Mouse (Mus musculus): ENCODE measurements around the gene Krt87. TPM values are rescaled to one million over a fixed set of nuclear protein-coding genes. Genes with fewer than 3 reads are reported as not detected.

Gene Krt87
- polyA plus RNA-seq, 1 experiment = not detected

DNA sequence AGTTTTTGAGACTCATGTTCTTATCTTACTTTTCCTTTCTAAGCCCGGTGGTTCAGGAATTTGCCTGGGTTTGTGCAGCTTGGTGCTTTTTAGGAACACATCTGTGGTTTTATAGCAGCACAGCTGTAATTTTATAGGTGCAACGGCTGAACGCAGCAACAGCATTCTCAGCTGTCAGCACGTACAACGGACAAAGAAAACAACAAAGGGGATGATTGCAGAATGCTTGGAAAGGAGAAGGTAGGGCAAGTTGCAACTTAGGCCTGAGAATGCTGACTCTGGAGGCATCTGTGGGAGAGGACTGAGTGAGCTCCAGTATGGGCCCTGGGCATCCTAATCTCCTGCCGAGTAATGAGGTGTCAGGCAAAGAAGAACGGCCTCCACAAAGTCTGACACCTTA is 42.1 kb downstream of the Krt87 start:
- TF ChIP-seq POLR2A (IDR thresholded peaks at IDR 0.05; ENCODE audit: borderline replicate concordance, low read depth, low read length) = no peak
- no peak for TF ChIP-seq CTCF (IDR thresholded peaks at IDR 0.05; ENCODE audit: low read depth, low read length)
- no peak overlapping the region for H3K27ac ChIP-seq (ENCODE audit: insufficient read depth, low read depth, low read length)
- no peaks in the 10 kb centered on the region for H3K4me1 ChIP-seq (ENCODE audit: control insufficient read depth, insufficient read depth, low read length)
- H3K4me3 ChIP-seq (ENCODE audit: insufficient read depth, low read length) = no peak overlapping the region

DNA sequence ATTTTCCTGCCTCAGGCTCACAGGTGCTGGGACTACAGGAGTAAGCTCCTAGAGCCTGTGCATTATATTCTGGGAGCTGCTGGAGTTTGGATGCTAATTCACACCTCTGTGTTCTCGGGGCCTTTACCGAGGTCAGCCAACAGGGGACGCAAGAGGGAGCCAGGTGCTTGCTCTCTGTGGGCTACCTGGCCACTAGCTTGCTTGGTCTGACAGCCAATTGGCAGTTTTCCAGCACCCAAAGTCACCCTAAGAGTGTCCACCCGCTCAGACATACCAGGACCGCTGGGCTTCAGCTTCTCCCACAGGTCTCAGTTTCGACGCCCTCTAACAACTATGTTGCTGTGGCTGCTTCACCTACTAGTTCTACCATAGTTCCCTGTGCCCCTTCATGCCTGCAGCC is 43.7 kb downstream of the Krt87 start:
- no peak for TF ChIP-seq CTCF (IDR thresholded peaks at IDR 0.05; ENCODE audit: low read depth, low read length)
- no peak for TF ChIP-seq POLR2A (IDR thresholded peaks at IDR 0.05; ENCODE audit: borderline replicate concordance, low read depth, low read length)
- H3K4me1 ChIP-seq (ENCODE audit: control insufficient read depth, insufficient read depth, low read length) = no peaks in the 10 kb centered on the region
- no peak overlapping the region for H3K27ac ChIP-seq (ENCODE audit: insufficient read depth, low read depth, low read length)
- no peak overlapping the region for H3K4me3 ChIP-seq (ENCODE audit: insufficient read depth, low read length)

DNA sequence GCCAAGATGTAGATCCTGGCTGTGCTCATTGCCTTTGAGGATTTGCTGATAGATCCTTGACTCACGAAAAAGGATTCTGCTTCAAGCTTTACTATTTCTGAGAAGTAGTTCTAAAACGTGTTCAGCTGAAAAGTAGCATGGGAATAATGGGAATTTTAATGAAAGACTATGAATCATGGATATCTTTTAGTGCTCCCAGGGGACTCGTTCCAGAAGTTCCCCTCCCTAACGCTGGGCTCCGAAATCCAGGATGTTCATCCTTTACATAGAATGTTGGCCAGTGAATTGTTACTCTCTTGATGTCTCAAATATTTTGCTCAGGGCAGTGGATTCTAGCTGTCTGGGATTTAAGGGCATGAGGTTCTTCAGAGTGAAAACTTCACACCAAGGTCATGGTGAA is 46.4 kb downstream of the Krt87 start:
- no peaks in the 10 kb centered on the region for H3K4me1 ChIP-seq (ENCODE audit: control insufficient read depth, insufficient read depth, low read length)
- H3K27ac ChIP-seq (ENCODE audit: insufficient read depth, low read depth, low read length) = no peak overlapping the region
- no peak overlapping the region for H3K4me3 ChIP-seq (ENCODE audit: insufficient read depth, low read length)
- no peak for TF ChIP-seq CTCF (IDR thresholded peaks at IDR 0.05; ENCODE audit: low read depth, low read length)
- no peak for TF ChIP-seq POLR2A (IDR thresholded peaks at IDR 0.05; ENCODE audit: borderline replicate concordance, low read depth, low read length)

DNA sequence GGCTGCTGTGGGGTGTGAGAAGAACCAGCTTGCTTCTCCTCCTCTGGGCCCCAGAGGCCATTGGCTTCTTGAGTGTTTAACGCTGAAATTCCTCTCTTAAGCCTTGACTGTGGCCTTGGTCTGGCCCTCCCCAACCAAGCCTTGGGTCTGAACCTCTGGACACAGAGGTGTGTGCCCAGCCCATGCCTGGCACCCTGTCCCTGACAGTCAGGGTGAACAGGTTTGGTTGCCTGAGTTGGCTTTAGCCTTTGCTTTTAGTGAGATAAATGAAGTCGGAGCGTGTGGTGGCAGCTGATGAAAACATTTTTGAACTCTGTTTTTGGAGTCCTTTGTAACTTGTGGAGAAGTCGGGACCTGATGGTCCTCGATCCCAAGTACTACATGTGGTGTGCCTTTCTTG is 48.4 kb downstream of the Krt87 start:
- Histone ChIP-seq H3K4me3 (ENCODE audit: insufficient read depth, low read length) (no peak overlapping the region), H3K4me1 (ENCODE audit: control insufficient read depth, insufficient read depth, low read length) (no peaks in the 10 kb centered on the region), H3K27ac (ENCODE audit: insufficient read depth, low read depth, low read length) (no peak overlapping the region)
- TF ChIP-seq POLR2A (IDR thresholded peaks at IDR 0.05; ENCODE audit: borderline replicate concordance, low read depth, low read length) (no peak), CTCF (IDR thresholded peaks at IDR 0.05; ENCODE audit: low read depth, low read length) (no peak)

DNA sequence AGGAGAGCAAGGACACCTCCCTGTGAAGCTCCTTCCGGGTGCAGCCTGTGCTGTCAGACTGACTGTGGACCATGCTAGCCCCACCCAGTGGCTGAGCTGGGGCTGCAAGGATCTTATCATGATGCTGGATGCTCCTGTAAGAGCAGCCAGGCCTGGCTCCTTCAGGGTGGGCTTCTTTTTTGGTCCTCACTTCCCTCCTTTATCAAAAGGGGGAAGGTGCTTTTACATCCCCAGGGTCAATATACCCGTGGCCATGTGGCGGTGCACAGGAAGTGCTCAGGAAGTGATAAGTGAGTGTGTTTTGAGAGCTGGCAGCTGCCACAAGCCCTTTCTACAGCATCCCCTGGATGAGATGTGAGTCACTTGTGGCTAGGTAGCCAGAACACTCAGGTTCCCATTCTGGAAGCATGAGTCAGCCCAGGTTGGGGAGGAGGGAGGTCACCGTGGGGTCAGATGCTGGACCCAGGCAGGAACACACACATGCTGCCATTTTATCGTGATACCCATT is 50.5 kb downstream of the Krt87 start:
- TF ChIP-seq POLR2A (IDR thresholded peaks at IDR 0.05; ENCODE audit: borderline replicate concordance, low read depth, low read length) (no peak), CTCF (IDR thresholded peaks at IDR 0.05; ENCODE audit: low read depth, low read length) (0 out of 2 replicates have a peak, but pooled peaks have one; percentile 35)

DNA sequence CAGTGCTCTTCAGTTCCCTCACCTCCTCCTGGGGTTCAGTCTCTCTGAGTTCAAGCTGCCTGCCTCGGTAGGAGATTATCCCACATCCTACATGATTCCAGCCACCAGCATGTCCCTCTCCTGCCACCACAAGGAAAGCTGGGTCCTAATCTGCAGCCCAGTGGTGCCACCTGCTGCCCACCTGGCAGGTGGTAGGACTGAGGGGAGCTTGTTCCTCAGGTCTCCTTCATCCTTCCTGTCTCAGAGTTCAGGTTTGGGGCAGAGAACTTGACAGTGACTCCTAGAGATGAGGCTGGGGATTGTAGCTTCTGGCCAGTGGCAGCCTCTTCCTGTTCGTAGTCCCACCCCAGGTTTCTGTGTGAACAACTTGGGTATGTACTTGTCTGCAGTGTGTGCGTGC is 51.4 kb downstream of the Krt87 start:
- H3K4me1 ChIP-seq (ENCODE audit: control insufficient read depth, insufficient read depth, low read length) = peaks cover 2% of the 10 kb centered on the region
- H3K4me3 ChIP-seq (ENCODE audit: insufficient read depth, low read length) = no peak overlapping the region
- TF ChIP-seq CTCF (IDR thresholded peaks at IDR 0.05; ENCODE audit: low read depth, low read length) = peak; percentile 50
- no peak for TF ChIP-seq POLR2A (IDR thresholded peaks at IDR 0.05; ENCODE audit: borderline replicate concordance, low read depth, low read length)
- H3K27ac ChIP-seq (ENCODE audit: insufficient read depth, low read depth, low read length) = no peak overlapping the region

More for the DNA sequence above, 50.5 kb downstream of the Krt87 start:
- Histone ChIP-seq H3K4me1 (ENCODE audit: control insufficient read depth, insufficient read depth, low read length) (no peaks in the 10 kb centered on the region), H3K4me3 (ENCODE audit: insufficient read depth, low read length) (no peak overlapping the region), H3K27ac (ENCODE audit: insufficient read depth, low read depth, low read length) (no peak overlapping the region)

DNA sequence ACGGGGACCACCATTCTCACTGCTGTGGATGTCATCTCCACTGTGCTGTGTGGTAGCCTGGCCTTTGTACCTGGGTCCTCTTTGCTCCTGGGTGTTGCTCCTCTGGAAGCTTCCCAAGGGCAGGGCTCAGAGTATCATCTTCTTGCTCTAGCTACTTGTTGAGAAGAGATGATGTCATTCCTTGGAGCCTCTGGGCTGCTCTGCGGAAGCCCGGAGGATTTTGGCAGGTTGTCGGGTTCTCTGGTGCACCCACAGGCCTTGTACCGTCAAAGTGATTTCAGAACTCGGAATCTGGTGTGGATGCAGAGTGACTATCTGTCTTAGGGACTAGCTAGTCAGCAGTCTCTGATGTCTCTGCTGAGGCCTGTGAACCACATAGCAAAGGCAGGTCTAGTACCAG is 53.5 kb downstream of the Krt87 start:
- TF ChIP-seq POLR2A (IDR thresholded peaks at IDR 0.05; ENCODE audit: borderline replicate concordance, low read depth, low read length) (no peak), CTCF (IDR thresholded peaks at IDR 0.05; ENCODE audit: low read depth, low read length) (no peak)
- peaks cover 9% of the 10 kb centered on the region for H3K4me1 ChIP-seq (ENCODE audit: control insufficient read depth, insufficient read depth, low read length)
- no peak overlapping the region for H3K27ac ChIP-seq (ENCODE audit: insufficient read depth, low read depth, low read length)
- no peak overlapping the region for H3K4me3 ChIP-seq (ENCODE audit: insufficient read depth, low read length)

DNA sequence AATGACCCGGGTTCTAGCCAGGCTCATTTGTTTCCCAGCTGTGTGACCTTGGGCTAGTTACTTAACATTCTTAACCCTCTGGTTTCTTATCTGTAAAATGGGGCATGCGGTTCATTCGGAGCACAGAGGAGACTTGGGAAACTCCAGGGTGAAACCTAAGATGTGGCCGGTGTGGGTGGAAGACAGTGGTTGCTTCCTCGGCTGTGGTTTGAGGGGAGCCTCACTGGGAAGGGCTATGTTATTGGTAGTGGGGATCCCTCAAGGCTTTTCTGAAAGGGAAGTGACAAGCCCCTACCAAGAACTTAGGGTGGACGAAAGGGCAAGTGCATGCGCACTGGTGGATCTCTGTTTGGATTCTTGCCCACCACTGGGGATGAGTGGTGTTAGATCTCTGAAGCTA is 54.0 kb downstream of the Krt87 start:
- TF ChIP-seq CTCF (IDR thresholded peaks at IDR 0.05; ENCODE audit: low read depth, low read length) (no peak), POLR2A (IDR thresholded peaks at IDR 0.05; ENCODE audit: borderline replicate concordance, low read depth, low read length) (no peak)
- Histone ChIP-seq H3K4me3 (ENCODE audit: insufficient read depth, low read length) (no peak overlapping the region), H3K4me1 (ENCODE audit: control insufficient read depth, insufficient read depth, low read length) (peaks cover 13% of the 10 kb centered on the region), H3K27ac (ENCODE audit: insufficient read depth, low read depth, low read length) (no peak overlapping the region)

DNA sequence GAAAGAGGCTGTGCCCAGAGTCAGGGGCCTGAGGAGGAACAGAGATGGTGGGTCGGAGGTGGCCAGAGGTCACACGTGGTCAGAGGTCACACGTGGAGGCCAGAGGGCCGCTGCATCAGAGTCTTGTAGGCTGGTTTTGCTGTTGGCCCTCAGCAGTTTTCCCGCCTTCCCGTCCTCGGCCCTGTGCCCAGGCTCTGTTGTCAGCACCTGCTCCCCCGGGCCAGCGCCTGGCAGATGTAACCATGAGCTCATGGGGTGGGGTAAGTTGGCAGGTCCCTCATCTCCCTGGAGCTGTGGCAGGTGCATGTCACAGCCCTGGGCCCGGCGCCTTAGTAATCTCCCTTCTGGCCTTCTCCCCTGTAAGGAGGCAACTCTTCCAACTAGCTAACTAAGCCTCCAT is 55.8 kb downstream of the Krt87 start:
- no peak for TF ChIP-seq CTCF (IDR thresholded peaks at IDR 0.05; ENCODE audit: low read depth, low read length)
- TF ChIP-seq POLR2A (IDR thresholded peaks at IDR 0.05; ENCODE audit: borderline replicate concordance, low read depth, low read length) = no peak
- no peak overlapping the region for H3K27ac ChIP-seq (ENCODE audit: insufficient read depth, low read depth, low read length)
- peaks cover 29% of the 10 kb centered on the region for H3K4me1 ChIP-seq (ENCODE audit: control insufficient read depth, insufficient read depth, low read length)
- H3K4me3 ChIP-seq (ENCODE audit: insufficient read depth, low read length) = no peak overlapping the region

DNA sequence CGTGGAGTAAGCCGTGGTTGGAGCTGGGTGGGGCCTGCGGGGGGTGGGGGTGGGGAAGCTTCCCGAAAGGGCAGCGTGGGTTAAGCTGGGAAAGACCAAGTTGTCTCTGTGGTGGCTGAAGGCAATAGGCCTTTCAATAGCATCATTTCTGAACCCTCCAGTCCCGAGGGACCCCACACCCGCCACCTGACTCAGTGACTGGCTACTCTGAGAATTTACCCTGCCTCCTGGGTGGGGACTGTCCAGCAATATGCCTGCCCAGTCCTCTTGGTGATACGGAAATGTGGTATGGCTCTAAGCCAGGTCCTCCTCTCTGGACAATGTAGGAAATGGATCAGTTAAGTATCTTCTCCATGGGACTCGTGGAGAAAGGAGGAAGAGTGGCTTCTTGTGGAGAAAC is 56.8 kb downstream of the Krt87 start:
- no peak overlapping the region for H3K27ac ChIP-seq (ENCODE audit: insufficient read depth, low read depth, low read length)
- peaks cover 30% of the 10 kb centered on the region for H3K4me1 ChIP-seq (ENCODE audit: control insufficient read depth, insufficient read depth, low read length)
- H3K4me3 ChIP-seq (ENCODE audit: insufficient read depth, low read length) = no peak overlapping the region
- TF ChIP-seq POLR2A (IDR thresholded peaks at IDR 0.05; ENCODE audit: borderline replicate concordance, low read depth, low read length) (no peak), CTCF (IDR thresholded peaks at IDR 0.05; ENCODE audit: low read depth, low read length) (no peak)

Other genes with a start within 250 kb of the Krt87 start
- 0.40 TPM in 1 of 2 replicates, not detected in the other for gene Grasp, start 214.6 kb downstream of the Krt87 start, polyA plus RNA-seq (2012; ENCODE audit: insufficient read depth, insufficient read length, missing spikeins)
- gene Nr4a1, start 184.5 kb downstream of the Krt87 start, polyA plus RNA-seq (2012; ENCODE audit: insufficient read depth, insufficient read length, missing spikeins) = 8.8 and 8.9 TPM in 2 replicates
- 36.4 and 39.1 TPM in 2 replicates for gene Atg101, start 154.5 kb downstream of the Krt87 start, polyA plus RNA-seq (2012; ENCODE audit: insufficient read depth, insufficient read length, missing spikeins)
- gene 6030408B16Rik, start 145.6 kb downstream of the Krt87 start, polyA plus RNA-seq (2012; ENCODE audit: insufficient read depth, insufficient read length, missing spikeins) = not detected in 2 replicates
- 14.8 and 15.6 TPM in 2 replicates for gene Krt80, start 68.6 kb downstream of the Krt87 start, polyA plus RNA-seq (2012; ENCODE audit: insufficient read depth, insufficient read length, missing spikeins)
- gene Krt7, start 27.8 kb downstream of the Krt87 start, polyA plus RNA-seq (2012; ENCODE audit: insufficient read depth, insufficient read length, missing spikeins) = 0.48 TPM in 1 of 2 replicates, not detected in the other
- gene Krt88, start 8.9 kb upstream of the Krt87 start, polyA plus RNA-seq (2012; ENCODE audit: insufficient read depth, insufficient read length, missing spikeins) = not detected in 2 replicates
- not detected in 2 replicates for gene Krt81, start 24.9 kb upstream of the Krt87 start, polyA plus RNA-seq (2012; ENCODE audit: insufficient read depth, insufficient read length, missing spikeins)
- not detected in 2 replicates for gene Krt86, start 34.7 kb upstream of the Krt87 start, polyA plus RNA-seq (2012; ENCODE audit: insufficient read depth, insufficient read length, missing spikeins)
- not detected in 2 replicates for gene Krt83, start 52.7 kb upstream of the Krt87 start, polyA plus RNA-seq (2012; ENCODE audit: insufficient read depth, insufficient read length, missing spikeins)
- gene Gm49425, start 78.5 kb upstream of the Krt87 start, polyA plus RNA-seq (2012; ENCODE audit: insufficient read depth, insufficient read length, missing spikeins) = not detected in 2 replicates
- not detected in 2 replicates for gene Krt84, start 94.0 kb upstream of the Krt87 start, polyA plus RNA-seq (2012; ENCODE audit: insufficient read depth, insufficient read length, missing spikeins)
- not detected in 2 replicates for gene Krt82, start 111.9 kb upstream of the Krt87 start, polyA plus RNA-seq (2012; ENCODE audit: insufficient read depth, insufficient read length, missing spikeins)
- not detected in 2 replicates for gene Krt90, start 124.1 kb upstream of the Krt87 start, polyA plus RNA-seq (2012; ENCODE audit: insufficient read depth, insufficient read length, missing spikeins)
- not detected in 2 replicates for gene Krt75, start 135.1 kb upstream of the Krt87 start, polyA plus RNA-seq (2012; ENCODE audit: insufficient read depth, insufficient read length, missing spikeins)
- not detected in 2 replicates for gene Gm5414, start 189.4 kb upstream of the Krt87 start, polyA plus RNA-seq (2012; ENCODE audit: insufficient read depth, insufficient read length, missing spikeins)
- not detected in 2 replicates for gene Gm5478, start 208.6 kb upstream of the Krt87 start, polyA plus RNA-seq (2012; ENCODE audit: insufficient read depth, insufficient read length, missing spikeins)
- gene Krt6b, start 241.5 kb upstream of the Krt87 start, polyA plus RNA-seq (2012; ENCODE audit: insufficient read depth, insufficient read length, missing spikeins) = not detected in 2 replicates

All from bone marrow macrophage, adult 2 months (primary cell).